Mouse (Mus musculus) liver, embryonic 14.5 days (tissue): ENCODE results near the gene Vmn2r92. TPM values are rescaled to one million over a fixed set of nuclear protein-coding genes. Genes with fewer than 3 reads are reported as not detected.
"Not testable (repeated sequence)": the region's sequence is repeated elsewhere in the genome, so short reads cannot be mapped to it uniquely, and the experiment has no call there.

ENCODE experiments used
- ATAC-seq: fragments of 200-750 bp; cut with Nextera tagmentation; 2 replicates; pipeline ENCODE4 v1.8.0; 2017; ENCODE audit warnings: moderate number of reproducible peaks, mild to moderate bottlenecking, moderate library complexity; ENCODE audit not compliant: insufficient read depth
- DNase-seq, 3 experiments: peaks; one replicate each; pipeline ENCODE4 v3.0.0-alpha.2; 2012 to 2013; ENCODE audit warnings: low read depth in 3 of 3, low spot score in 3 of 3
- H3K27ac ChIP-seq: fragments of 300-500 bp; sonication (generic); 2 replicates; pipeline ENCODE4 v1.5.1; 2014; ENCODE audit warnings: moderate library complexity, mild to moderate bottlenecking, control low read depth, inconsistent platforms
- H3K27me3 ChIP-seq: fragments of 300-500 bp; sonication (generic); 2 replicates; pipeline ENCODE4 v1.6.1; 2014; ENCODE audit warnings: mild to moderate bottlenecking, low read length, moderate library complexity; ENCODE audit not compliant: control insufficient read depth, insufficient read depth
- H3K36me3 ChIP-seq: fragments of 300-500 bp; sonication (generic); replicated peaks from 2 replicates; pipeline ENCODE4 v1.6.1; 2014; ENCODE audit warnings: low read depth; ENCODE audit not compliant: control insufficient read depth, insufficient read depth
- H3K4me1 ChIP-seq, 2 experiments: fragments of 200-500 bp in 1 of 2; fragments of 300-500 bp in 1 of 2; sonication (generic) in 1 of 2; replicated peaks; 2 replicates each; pipeline ENCODE4 v1.6.1; 2012 to 2014; ENCODE audit warnings: antibody characterized with exemption in 1 of 2, inconsistent platforms in 1 of 2, low read length in 1 of 2; ENCODE audit not compliant: control insufficient read depth in 2 of 2, insufficient read depth in 2 of 2
- H3K4me2 ChIP-seq: fragments of 300-500 bp; sonication (generic); 2 replicates; pipeline ENCODE4 v1.6.1; 2014; ENCODE audit warnings: low read depth, mild to moderate bottlenecking, control low read depth, moderate library complexity
- H3K4me3 ChIP-seq, 2 experiments: fragments of 200-500 bp in 1 of 2; fragments of 300-500 bp in 1 of 2; sonication (generic) in 1 of 2; 2 replicates each; pipeline ENCODE4 v1.5.1; 2012 to 2014; ENCODE audit warnings: low read depth in 2 of 2, low read length in 2 of 2, mild to moderate bottlenecking in 2 of 2, control low read depth in 1 of 2, inconsistent platforms in 1 of 2, moderate library complexity in 1 of 2; ENCODE audit not compliant: insufficient read depth in 1 of 2
- H3K9ac ChIP-seq: fragments of 300-500 bp; sonication (generic); replicated peaks from 2 replicates; pipeline ENCODE4 v1.6.1; 2014; ENCODE audit warnings: mild to moderate bottlenecking, control low read depth, moderate library complexity
- H3K9me3 ChIP-seq: fragments of 300-500 bp; sonication (generic); 2 replicates; pipeline ENCODE4 v1.6.1; 2016; ENCODE audit warnings: low read length, mixed read lengths; ENCODE audit not compliant: control insufficient read depth
- CTCF ChIP-seq: IDR thresholded peaks from 2 replicates; pipeline ENCODE4 v1.5.1; 2016; ENCODE audit warnings: antibody characterized with exemption, low read depth, control low read depth
- EP300 ChIP-seq: IDR thresholded peaks from 2 replicates; pipeline ENCODE4 v1.6.1; 2016; ENCODE audit warnings: antibody characterized with exemption, low read depth
- WGBS: fragments of 180-500 bp; shearing (Covaris S2); extraction: QIAGEN DNeasy Blood & Tissue Kit; methylation state at CpG from one replicate; pipeline ENCODE4 v1.1.7; 2014; ENCODE audit not compliant: insufficient replicate concordance; 5-methylcytosine and 5-hydroxymethylcytosine counted together
- polyA plus RNA-seq, 2 experiments: library from polyadenylated mRNA; depleted of rRNA in 1 of 2; stranded (reverse) in 1 of 2; unstranded in 1 of 2; fragments of >200 nt; fragmentation: Nextera tagmentation in 1 of 2; extraction: Ambion mirVana in 1 of 2; gene quantifications; 2 replicates each; pipeline versions ENCODE4 v1.2.1 to v1.2.3; 2012 to 2014

The Vmn2r92 gene
- not detected in 2 replicates for polyA plus RNA-seq (2012; rRNA removed)
- polyA plus RNA-seq (2014; fragmentation: Nextera tagmentation; extraction: Ambion mirVana) = not detected in 2 replicates

DNA sequence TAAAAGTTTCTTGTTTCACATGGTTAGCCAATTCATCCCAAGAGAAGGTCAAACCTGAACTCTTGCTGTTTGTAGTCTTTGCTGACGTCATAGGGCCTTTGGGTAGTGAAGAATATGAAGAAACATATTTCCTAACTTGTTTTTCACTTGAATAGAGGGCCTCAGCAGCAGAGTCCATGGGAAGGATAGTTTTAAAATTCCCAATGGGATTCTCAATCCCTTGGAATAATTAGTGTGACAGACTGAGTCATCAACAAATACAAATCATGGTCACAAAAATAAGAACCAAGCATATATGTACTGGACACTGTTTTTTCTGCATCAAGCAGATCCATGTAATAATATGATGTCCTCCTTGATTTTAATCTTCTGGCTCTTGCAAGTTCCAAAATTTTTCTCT, at the start of gene Vmn2r92:
Gene Vmn2r92, plus strand, starts transcription at position 301 of the 400 bp plus-strand sequence.
- not testable (repeated sequence) for H3K36me3 ChIP-seq
- 36% methylated on average over 1 of the region's 1 CpGs for WGBS

DNA sequence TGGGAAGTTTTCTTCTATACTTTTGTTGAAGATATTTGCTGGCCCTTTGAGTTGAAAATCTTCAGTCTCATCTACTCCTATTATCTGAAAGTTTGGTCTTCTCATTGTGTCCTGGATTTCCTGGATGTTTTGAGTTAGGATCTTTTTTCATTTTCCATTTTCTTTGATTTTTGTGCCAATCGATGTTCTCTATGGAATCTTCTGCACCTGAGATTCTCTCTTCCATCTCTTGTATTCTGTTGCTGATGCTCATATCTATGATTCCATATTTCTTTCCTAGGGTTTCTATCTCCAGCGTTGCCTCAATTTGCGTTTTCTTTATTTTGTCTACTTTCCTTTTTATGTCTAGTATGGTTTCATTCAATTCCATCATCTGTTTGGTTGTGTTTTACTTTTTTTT, 49.4 kb upstream of the Vmn2r92 start:
- DNase-seq, H3K4me2 ChIP-seq, H3K9me3 ChIP-seq, H3K4me1 ChIP-seq, ATAC-seq, H3K27me3 ChIP-seq, H3K9ac ChIP-seq, H3K4me3 ChIP-seq, H3K36me3 ChIP-seq, H3K27ac ChIP-seq: not testable (repeated sequence)
- WGBS = 59% methylated on average over 3 of the region's 3 CpGs

More for the DNA sequence above, at the start of gene Vmn2r92:
- not testable (repeated sequence) for ATAC-seq, H3K27me3 ChIP-seq, H3K9me3 ChIP-seq, H3K4me1 ChIP-seq, H3K4me3 ChIP-seq, H3K9ac ChIP-seq, DNase-seq, H3K4me2 ChIP-seq, H3K27ac ChIP-seq

DNA sequence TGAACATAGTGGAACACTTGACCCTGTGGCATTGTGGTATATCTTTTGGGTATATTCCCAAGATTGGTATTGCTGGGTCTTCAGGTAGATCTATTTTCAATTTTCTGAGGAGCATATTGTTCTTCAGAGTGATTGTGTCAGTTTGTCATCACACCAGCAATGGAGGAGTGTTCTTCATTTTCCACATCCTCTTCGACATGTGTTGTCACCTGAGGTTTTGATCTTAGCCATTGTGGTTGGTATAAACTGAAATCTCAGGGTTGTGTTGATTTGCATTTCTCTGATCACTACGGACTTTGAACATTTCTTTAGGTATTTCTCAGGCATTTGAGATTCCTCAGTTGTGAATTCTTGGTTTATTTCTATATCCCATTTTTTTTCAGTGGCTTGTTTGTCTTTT, 9.5 kb downstream of the Vmn2r92 start:
- H3K27ac ChIP-seq, H3K9ac ChIP-seq, H3K4me2 ChIP-seq, H3K4me1 ChIP-seq, H3K27me3 ChIP-seq, H3K36me3 ChIP-seq, H3K4me3 ChIP-seq, DNase-seq, ATAC-seq, H3K9me3 ChIP-seq: not testable (repeated sequence)
- 27% methylated on average over 2 of the region's 2 CpGs for WGBS

DNA sequence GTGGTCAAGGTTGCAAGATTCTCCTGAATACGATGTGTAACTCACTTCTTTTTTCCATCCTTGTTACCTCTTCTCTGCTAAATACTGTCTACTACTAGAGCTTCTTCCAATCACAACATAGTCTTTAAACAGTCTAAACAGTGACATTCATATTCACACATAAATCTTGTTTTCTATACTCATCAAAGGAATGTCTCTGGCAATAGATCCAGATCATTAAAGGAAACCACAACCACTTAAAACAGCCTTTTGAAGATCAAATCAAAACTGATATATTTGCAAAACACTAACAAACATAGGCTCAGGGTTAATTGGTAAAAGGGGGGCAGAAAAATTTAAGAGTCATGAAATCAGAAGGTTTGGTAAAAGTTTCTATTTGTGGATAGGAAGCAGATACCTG, 38.0 kb downstream of the Vmn2r92 start:
- no peaks in the 10 kb centered on the region for H3K27me3 ChIP-seq
- no peak overlapping the region for H3K4me2 ChIP-seq
- no peak overlapping the region for H3K27ac ChIP-seq
- ATAC-seq (no peak), DNase-seq (no peak)
- no peak overlapping the region for H3K9ac ChIP-seq
- H3K36me3 ChIP-seq = no peaks in the 10 kb centered on the region
- 50% methylated on average over 1 of the region's 1 CpGs for WGBS
- no peak overlapping the region for H3K4me3 ChIP-seq
- no peaks in the 10 kb centered on the region for H3K9me3 ChIP-seq
- no peaks in the 10 kb centered on the region for H3K4me1 ChIP-seq
- TF ChIP-seq CTCF (no peak), EP300 (no peak)

DNA sequence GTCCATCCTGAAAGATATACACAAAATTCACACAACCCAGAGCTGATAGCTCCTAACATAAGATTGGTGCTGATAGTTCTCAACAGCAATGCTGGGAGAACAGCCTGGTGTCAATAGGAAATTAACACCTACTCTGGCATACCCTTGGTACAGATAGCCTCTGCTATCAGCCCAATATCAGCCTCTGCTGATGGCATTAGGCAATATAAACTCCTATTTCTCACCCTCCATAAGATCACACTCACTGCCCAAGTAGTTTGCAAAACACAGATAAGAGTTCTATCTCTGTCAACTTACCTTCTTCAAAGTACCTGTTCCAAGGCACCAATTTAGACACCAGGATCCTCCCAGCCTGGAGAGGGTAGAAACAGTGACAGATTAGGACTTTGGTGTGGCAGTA, 69.6 kb downstream of the Vmn2r92 start:
- DNase-seq = no peak
- no peak overlapping the region for H3K27ac ChIP-seq
- H3K9ac ChIP-seq = no peak overlapping the region
- no peak overlapping the region for H3K4me3 ChIP-seq
- H3K4me1 ChIP-seq = no peaks in the 10 kb centered on the region
- ATAC-seq = no peak
- no peak overlapping the region for H3K4me2 ChIP-seq
- H3K27me3 ChIP-seq = no peaks in the 10 kb centered on the region
- TF ChIP-seq CTCF (no peak), EP300 (no peak)
- no peaks in the 10 kb centered on the region for H3K9me3 ChIP-seq
- H3K36me3 ChIP-seq = no peaks in the 10 kb centered on the region

DNA sequence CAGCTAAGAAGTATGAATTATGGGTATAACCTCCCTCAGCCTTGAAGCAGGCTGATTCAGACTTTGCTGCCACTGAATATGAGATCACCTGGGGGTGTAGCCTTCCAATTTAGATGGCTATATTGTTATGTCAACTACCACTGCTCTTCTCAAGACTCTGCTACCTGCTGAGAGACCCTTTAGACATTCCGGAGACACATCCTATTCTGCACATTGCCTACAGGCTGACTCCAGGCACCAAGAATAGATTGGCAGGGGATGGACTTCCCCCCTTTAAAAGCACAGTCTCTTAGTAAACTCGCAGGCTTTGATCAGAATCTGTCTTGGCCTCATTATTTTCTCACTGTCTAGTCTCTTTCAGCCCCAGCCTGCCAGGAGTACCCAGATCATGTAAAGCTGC, 80.3 kb downstream of the Vmn2r92 start:
- Histone ChIP-seq H3K4me3 (no peak overlapping the region), H3K27ac (no peak overlapping the region), H3K9ac (no peak overlapping the region), H3K27me3 (no peaks in the 10 kb centered on the region), H3K9me3 (no peaks in the 10 kb centered on the region), H3K4me1 (no peaks in the 10 kb centered on the region), H3K36me3 (no peaks in the 10 kb centered on the region), H3K4me2 (no peak overlapping the region)
- ATAC-seq = no peak
- TF ChIP-seq CTCF (no peak), EP300 (no peak)
- WGBS = 49% methylated on average over 2 of the region's 2 CpGs
- no peak for DNase-seq
